ENCODE assay signal across 8 mouse cellular contexts in the genomic region with DNA sequence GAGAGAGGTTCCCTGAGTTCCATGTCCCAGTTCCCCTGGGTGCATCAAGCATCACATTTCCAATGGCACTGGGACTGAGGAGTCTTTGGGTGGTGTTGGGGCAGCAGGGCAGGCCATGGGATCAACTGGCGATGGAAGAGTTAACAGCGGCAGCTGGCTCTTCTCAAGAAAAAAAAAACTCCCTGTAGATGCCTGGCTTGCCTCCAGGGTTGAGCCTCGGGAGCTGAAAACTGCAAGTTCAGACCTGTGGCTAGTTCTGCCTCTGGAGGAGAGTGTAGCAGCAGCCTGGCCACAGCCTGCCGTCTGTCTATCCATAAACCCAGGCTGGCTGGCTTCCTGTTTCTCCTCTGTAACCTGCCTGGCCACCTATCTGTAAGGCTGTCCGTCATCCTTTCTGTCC. TPM values are rescaled to one million over a fixed set of nuclear protein-coding genes. Genes with fewer than 3 reads are reported as not detected.
DNase-seq lines count a peak whose midpoint lies in the region; ATAC-seq and TF ChIP-seq lines count a peak whose summit lies in the region.

A gene (plus strand): TSS at position 212 of the 400 bp plus-strand sequence.

- peak within 1 kb of the TSS; percentile 68 for H3K27ac ChIP-seq in bone marrow, adult 2 months (ENCODE audit: control insufficient read depth, insufficient read depth, low read depth, low read length, poor library complexity)
- H3K27ac ChIP-seq in intestine, embryonic 16.5 days (ENCODE audit: low read length), result peak within 1 kb of the TSS; percentile 64
- peak within 1 kb of the TSS; percentile 45 for H3K27ac ChIP-seq in testis, adult 2 months (ENCODE audit: control insufficient read depth, insufficient read depth, low read depth, low read length)

- peak; percentile 31 to 77 for DNase-seq in left cerebral cortex, postnatal 10 days (ENCODE audit: extremely low spot score in 1 of 2, low spot score in 2 of 2)
- DNase-seq in left cerebral cortex, postnatal 36 days (ENCODE audit: low spot score in 2 of 2), result no peak
- peak; percentile 98 for DNase-seq in heart, adult 11 months
- DNase-seq in lung, adult 2 months, result peak; percentile 23
- no peak for DNase-seq in cerebellum, adult 9-10 months

- H3K4me3 ChIP-seq in bone marrow, adult 2 months (replicated peaks; ENCODE audit: control insufficient read depth, low read depth, low read length), result peak within 1 kb of the TSS; percentile 75
- peak within 1 kb of the TSS; percentile 39 for H3K4me3 ChIP-seq in intestine, embryonic 16.5 days (ENCODE audit: low read length)
- H3K4me3 ChIP-seq in lung, adult 2 months (replicated peaks; ENCODE audit: extremely low read depth, low read depth, low read length), result peak within 1 kb of the TSS; percentile 45
- no peak within 1 kb of the TSS; the same call in 1 of the 2 replicates for H3K4me3 ChIP-seq in testis, adult 2 months (ENCODE audit: control insufficient read depth, low read depth, low read length)

- H3K4me1 ChIP-seq in bone marrow, adult 2 months (ENCODE audit: control insufficient read depth, insufficient read depth, low read length), result peaks cover 11% of the 10 kb centered on the region
- peaks cover 25% of the 10 kb centered on the region for H3K4me1 ChIP-seq in intestine, embryonic 16.5 days (ENCODE audit: control insufficient read depth, insufficient read depth, low read length)
- peaks cover 30% of the 10 kb centered on the region for H3K4me1 ChIP-seq in lung, adult 2 months (ENCODE audit: control insufficient read depth, insufficient read depth, low read length)
- H3K4me1 ChIP-seq in testis, adult 2 months (ENCODE audit: control insufficient read depth, insufficient read depth, low read length), result no peaks in the 10 kb centered on the region; the same call in 1 of the 2 replicates

- H3K4me2 ChIP-seq in intestine, embryonic 16.5 days (ENCODE audit: low read depth, low read length), result peak within 1 kb of the TSS; percentile 54

- H3K9me3 ChIP-seq in intestine, embryonic 16.5 days (ENCODE audit: control insufficient read depth, low read length), result no peaks in the 10 kb centered on the region

- intact Hi-C loops in left cerebral cortex, postnatal 10 days (cut with DNase I), result loop anchor here (5.0 kb wide), 4 partner anchors 48 to 363 kb away; a partner anchor contains a TSS
- intact Hi-C loops in left cerebral cortex, postnatal 36 days (cut with DNase I), result loop anchor here (5.0 to 10.0 kb wide), 3 partner anchors 113 to 366 kb away; a partner anchor contains a TSS

- WGBS in bone marrow, adult 2 months, result 9% methylated on average over 5 of the region's 5 CpGs
- WGBS in intestine, embryonic 16.5 days, result 18% methylated on average over 5 of the region's 5 CpGs
- WGBS in lung, adult 2 months, result 16% methylated on average over 5 of the region's 5 CpGs

- H3K27me3 ChIP-seq in intestine, embryonic 16.5 days (replicated peaks; ENCODE audit: control insufficient read depth, insufficient read depth, low read length), result no peaks in the 10 kb centered on the region
- H3K27me3 ChIP-seq in testis, adult 2 months (ENCODE audit: control insufficient read depth, insufficient read depth, low read length), result no peaks in the 10 kb centered on the region

- no peaks in the 10 kb centered on the region for H3K36me3 ChIP-seq in intestine, embryonic 16.5 days (ENCODE audit: control insufficient read depth, insufficient read depth, low read length)
- no peaks in the 10 kb centered on the region for H3K36me3 ChIP-seq in testis, adult 2 months (ENCODE audit: control insufficient read depth, insufficient read depth, low read length)

- no peak for TF ChIP-seq POLR2A in bone marrow, adult 2 months (IDR thresholded peaks at IDR 0.05; ENCODE audit: borderline replicate concordance, control insufficient read depth, low read depth, low read length)
- TF ChIP-seq POLR2A in lung, adult 2 months (IDR thresholded peaks at IDR 0.05; ENCODE audit: borderline replicate concordance, extremely low read depth, low read depth, low read length), result 0 out of 2 replicates have a peak, but pooled peaks have one; percentile 9
- TF ChIP-seq POLR2A in testis, adult 2 months (IDR thresholded peaks at IDR 0.05; ENCODE audit: control insufficient read depth, low read depth, low read length), result no peak

- peak; percentile 45; the same call in 1 of the 2 replicates for ATAC-seq in intestine, embryonic 16.5 days

- no peak for TF ChIP-seq CTCF in bone marrow, adult 2 months (IDR thresholded peaks at IDR 0.05; ENCODE audit: control insufficient read depth, insufficient read depth, low read length)
- TF ChIP-seq CTCF in lung, adult 2 months (IDR thresholded peaks at IDR 0.05; ENCODE audit: insufficient read depth, low read length), result no peak
- no peak for TF ChIP-seq CTCF in testis, adult 2 months (IDR thresholded peaks at IDR 0.05; ENCODE audit: control insufficient read depth, insufficient read depth, insufficient replicate concordance, low read depth, low read length)

- H3K9ac ChIP-seq in intestine, embryonic 16.5 days (ENCODE audit: low read depth, low read length), result peak within 1 kb of the TSS; percentile 64

RNA-seq across cellular contexts. Expression of the gene that starts here (rescaled TPM):
- 1 to 10 TPM; 2.6 to 3.3 TPM for total RNA-seq in left cerebral cortex, postnatal 10 days (2021)
- total RNA-seq in left cerebral cortex, postnatal 36 days (2021), result 1 to 10 TPM; 1.6 to 2.9 TPM
- 13.4 and 23.1 TPM in 2 replicates for polyA plus RNA-seq in bone marrow, adult 2 months (2011; ENCODE audit: insufficient read depth, insufficient read length, low replicate concordance, missing spikeins)
- 8.6 and 8.8 TPM in 2 replicates for polyA plus RNA-seq in intestine, embryonic 16.5 days (2015; fragmentation: Nextera tagmentation; extraction: Ambion mirVana)
- polyA plus RNA-seq in lung, adult 2 months (2012; rRNA removed), result 35.5 and 39.7 TPM in 2 replicates
- polyA plus RNA-seq in testis, adult 2 months (2012; rRNA removed), result 5.4 TPM in 2 replicates

Comparison
In these comparisons a context has a peak if more than half of its experiments do, and no peak if none do; other contexts are left out.
1. DNase-seq: peak in left cerebral cortex, postnatal 10 days (2 of 2), heart, adult 11 months (single experiment) and lung, adult 2 months (single experiment); none in left cerebral cortex, postnatal 36 days (0 of 2) and cerebellum, adult 9-10 months (single experiment).
2. Peak in every context shown above with its lines, with median percentiles within 50 percentile points of each other: H3K27ac ChIP-seq.